Mouse (Mus musculus): Measurements from ENCODE around the gene Cul7. TPM values are rescaled to one million over a fixed set of nuclear protein-coding genes. Genes with fewer than 3 reads are reported as not detected.

The Cul7 gene
- polyA plus RNA-seq, 1 experiment from 2014 or later = 35.9 TPM

DNA sequence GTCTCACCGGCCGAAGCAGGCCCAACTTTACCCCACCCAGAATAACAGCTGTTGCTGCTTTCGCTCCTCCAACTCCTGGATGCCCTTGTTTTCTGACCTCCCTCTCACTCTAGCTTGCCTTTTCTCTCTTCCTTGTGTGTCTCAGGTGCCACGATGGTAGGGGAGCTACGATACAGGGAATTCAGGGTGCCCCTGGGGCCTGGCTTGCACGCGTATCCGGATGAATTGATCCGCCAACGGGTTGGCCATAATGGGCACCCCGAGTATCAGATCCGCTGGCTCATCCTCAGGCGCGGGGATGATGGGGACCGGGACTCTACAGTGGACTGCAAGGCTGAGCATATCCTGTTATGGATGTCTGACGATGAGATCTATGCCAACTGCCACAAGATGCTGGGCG is 1.2 kb downstream of the Cul7 start:
- Histone ChIP-seq H3K4me1 (peaks cover 42% of the 10 kb centered on the region), H3K27ac (replicated peaks) (no peak overlapping the region), H3K36me3 (peaks cover 25% of the 10 kb centered on the region; the same call in 1 of the 2 replicates), H3K9ac (replicated peaks) (peak overlapping the region; percentile 92), H3K9me3 (no peaks in the 10 kb centered on the region), H3K4me3 (peak overlapping the region; percentile 73), H3K4me2 (replicated peaks) (peak overlapping the region; percentile 87), H3K27me3 (no peaks in the 10 kb centered on the region)
- ATAC-seq (replicated peaks) = no peak
- 79% methylated on average over 17 of the region's 17 CpGs for WGBS

DNA sequence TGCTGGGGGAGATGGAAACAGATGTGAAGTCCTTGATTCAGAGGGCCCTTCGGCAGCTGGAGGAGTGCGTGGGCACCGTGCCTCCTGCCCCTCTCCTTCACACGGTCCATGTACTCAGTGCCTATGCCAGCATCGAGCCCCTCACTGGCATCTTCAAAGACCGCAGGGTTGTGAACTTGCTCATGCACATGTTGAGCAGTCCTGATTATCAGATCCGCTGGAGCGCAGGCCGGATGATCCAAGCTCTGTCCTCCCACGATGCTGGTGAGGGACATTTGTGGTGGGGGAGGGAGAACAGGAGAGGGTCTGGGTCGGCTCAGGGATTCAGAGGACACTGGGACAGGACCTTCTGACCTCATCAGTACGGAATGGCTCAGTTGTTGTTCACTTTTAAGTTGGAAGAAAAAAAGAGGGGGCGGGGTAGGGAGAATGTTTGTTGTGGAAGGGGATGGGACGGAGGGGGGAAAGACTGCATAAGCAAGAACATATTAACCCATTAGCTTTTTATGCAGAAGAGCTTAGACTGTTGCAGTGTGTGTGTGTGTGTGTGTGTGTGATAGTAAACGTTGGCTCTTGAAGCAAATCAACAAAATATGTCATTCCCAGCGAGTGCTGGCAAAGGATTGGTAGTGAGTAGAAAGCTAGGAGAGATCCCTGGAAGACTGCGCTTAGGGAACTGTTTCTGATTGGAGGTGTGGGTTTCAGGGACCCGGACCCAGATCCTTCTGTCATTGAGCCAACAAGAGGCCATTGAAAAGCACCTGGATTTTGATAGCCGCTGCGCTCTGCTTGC is 1.8 kb downstream of the Cul7 start:
- Histone ChIP-seq H3K9ac (replicated peaks) (peak overlapping the region; percentile 92), H3K4me2 (replicated peaks) (peak overlapping the region; percentile 87), H3K9me3 (no peaks in the 10 kb centered on the region), H3K27me3 (no peaks in the 10 kb centered on the region), H3K4me3 (peak overlapping the region; percentile 73), H3K27ac (replicated peaks) (no peak overlapping the region), H3K4me1 (peaks cover 36% of the 10 kb centered on the region), H3K36me3 (peaks cover 32% of the 10 kb centered on the region; the same call in 1 of the 2 replicates)
- WGBS = 74% methylated on average over 20 of the region's 20 CpGs
- ATAC-seq (replicated peaks) = no peak

DNA sequence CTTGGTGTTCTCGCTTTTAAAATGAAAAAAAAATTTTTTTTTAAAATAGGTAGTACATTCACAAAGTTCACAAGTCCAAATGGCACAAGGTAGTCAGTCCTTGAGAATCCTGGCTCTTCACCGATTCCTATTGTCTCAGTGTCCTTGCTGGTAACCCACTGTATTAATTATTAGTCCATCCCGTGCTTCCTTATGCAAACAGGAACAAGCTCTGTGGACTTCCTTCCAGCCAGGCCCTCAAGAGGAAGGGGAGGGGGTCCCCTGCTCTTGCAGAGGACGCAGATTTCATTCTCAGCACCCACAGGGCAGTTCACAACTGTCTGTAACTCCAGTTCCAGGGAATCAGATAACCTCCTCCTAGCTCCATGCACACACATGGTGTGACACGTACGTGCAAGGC is 5.9 kb downstream of the Cul7 start:
- peaks cover 69% of the 10 kb centered on the region for H3K36me3 ChIP-seq
- no peak overlapping the region for H3K9ac ChIP-seq (replicated peaks)
- no peak overlapping the region for H3K4me3 ChIP-seq
- no peak for ATAC-seq (replicated peaks)
- no peak overlapping the region for H3K27ac ChIP-seq (replicated peaks)
- no peaks in the 10 kb centered on the region for H3K27me3 ChIP-seq
- peaks cover 20% of the 10 kb centered on the region for H3K4me1 ChIP-seq
- H3K4me2 ChIP-seq (replicated peaks) = no peak overlapping the region
- no peaks in the 10 kb centered on the region for H3K9me3 ChIP-seq
- WGBS = 85% methylated on average over 6 of the region's 6 CpGs

- Histone ChIP-seq H3K9me3 (no peaks in the 10 kb centered on the region), H3K36me3 (peaks cover 86% of the 10 kb centered on the region), H3K4me2 (replicated peaks) (no peak overlapping the region), H3K27me3 (no peaks in the 10 kb centered on the region), H3K27ac (replicated peaks) (no peak overlapping the region), H3K4me1 (no peaks in the 10 kb centered on the region), H3K4me3 (no peak overlapping the region), H3K9ac (replicated peaks) (no peak overlapping the region)
- 96% methylated on average over 9 of the region's 9 CpGs for WGBS
- ATAC-seq (replicated peaks) = no peak
Observed at GRCm38 (mm10) chr17:46661351-46661750, 11.2 kb downstream of the Cul7 start.

GRCm38 (mm10) chr17:46661981-46662380 is 11.8 kb downstream of the Cul7 start:
- peaks cover 84% of the 10 kb centered on the region for H3K36me3 ChIP-seq
- no peak for ATAC-seq (replicated peaks)

DNA sequence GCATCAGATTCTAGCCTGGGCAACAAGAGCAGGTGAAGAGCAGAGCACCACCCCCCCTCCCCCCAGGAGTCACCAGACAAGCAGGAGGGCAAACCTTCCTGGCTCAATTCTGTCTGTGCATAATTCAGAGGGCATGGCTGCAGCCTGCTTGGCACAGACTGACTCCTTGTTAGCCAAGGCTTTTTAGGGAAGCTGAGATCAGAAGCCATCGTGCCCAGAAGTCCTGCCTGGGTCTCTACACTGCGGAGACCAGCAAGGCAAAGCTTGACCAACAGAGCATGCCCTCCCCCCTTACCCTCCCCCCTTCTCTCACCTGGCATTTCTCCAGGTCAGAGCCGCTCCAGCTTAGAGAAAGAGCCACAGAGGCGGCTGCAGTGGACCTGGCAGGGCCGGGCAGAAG is 12.6 kb downstream of the Cul7 start:
- Histone ChIP-seq H3K4me2 (replicated peaks) (no peak overlapping the region), H3K4me3 (no peak overlapping the region), H3K9ac (replicated peaks) (no peak overlapping the region), H3K9me3 (no peaks in the 10 kb centered on the region), H3K36me3 (peaks cover 80% of the 10 kb centered on the region), H3K27me3 (no peaks in the 10 kb centered on the region), H3K27ac (replicated peaks) (no peak overlapping the region), H3K4me1 (no peaks in the 10 kb centered on the region)
- WGBS = 88% methylated on average over 5 of the region's 5 CpGs
- no peak for ATAC-seq (replicated peaks)

More at GRCm38 (mm10) chr17:46661981-46662380, 11.8 kb downstream of the Cul7 start:
- Histone ChIP-seq H3K4me2 (replicated peaks) (no peak overlapping the region), H3K4me1 (no peaks in the 10 kb centered on the region), H3K9ac (replicated peaks) (no peak overlapping the region), H3K9me3 (no peaks in the 10 kb centered on the region), H3K27ac (replicated peaks) (no peak overlapping the region), H3K27me3 (no peaks in the 10 kb centered on the region), H3K4me3 (no peak overlapping the region)
- WGBS = 89% methylated on average over 12 of the region's 12 CpGs

DNA sequence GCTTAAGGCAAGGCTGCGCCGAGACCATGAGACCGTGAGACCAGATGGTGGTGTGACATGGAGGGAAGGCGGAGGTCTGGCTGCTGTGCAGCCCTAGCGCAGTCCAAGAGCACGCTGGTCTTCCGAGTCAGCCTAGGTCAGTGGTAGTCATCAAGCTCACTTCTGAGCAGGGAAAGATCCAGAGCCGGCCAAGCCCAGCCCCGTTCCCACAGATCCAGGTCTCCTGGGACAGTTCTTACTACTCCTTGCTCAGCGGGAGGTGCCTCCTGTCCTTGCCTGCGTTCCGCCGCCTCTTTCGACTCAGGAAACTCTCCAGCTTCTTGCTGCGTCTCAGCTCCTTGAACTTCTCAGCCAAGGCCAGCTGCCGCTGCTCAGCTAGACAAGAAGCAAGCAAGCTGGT is 17.6 kb downstream of the Cul7 start:
- Histone ChIP-seq H3K4me1 (no peaks in the 10 kb centered on the region; the same call in 1 of the 2 replicates), H3K27me3 (no peaks in the 10 kb centered on the region), H3K4me3 (no peak overlapping the region), H3K36me3 (peaks cover 53% of the 10 kb centered on the region), H3K9ac (replicated peaks) (no peak overlapping the region), H3K27ac (replicated peaks) (no peak overlapping the region), H3K4me2 (replicated peaks) (no peak overlapping the region), H3K9me3 (no peaks in the 10 kb centered on the region)
- ATAC-seq (replicated peaks) = no peak
- WGBS = 89% methylated on average over 16 of the region's 16 CpGs

DNA sequence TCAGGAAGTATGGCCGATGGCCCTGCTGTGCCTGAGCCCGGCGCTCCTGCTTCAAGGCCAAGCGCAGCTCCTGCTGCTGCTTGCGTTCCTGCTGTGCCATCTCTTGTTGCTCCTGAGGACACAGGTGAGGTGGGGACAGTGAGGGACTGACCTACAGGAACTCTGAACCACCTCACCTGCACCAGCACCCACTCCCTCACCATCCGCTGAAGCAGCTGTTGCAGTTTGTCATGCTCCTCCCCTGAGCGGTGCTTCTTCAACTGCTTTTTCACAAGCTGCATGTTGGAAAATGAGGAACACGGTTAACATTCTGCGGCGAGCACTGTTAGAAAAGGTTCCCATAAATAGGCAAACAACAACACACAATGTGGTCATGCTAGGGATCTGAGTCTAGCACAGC is 19.8 kb downstream of the Cul7 start:
- Histone ChIP-seq H3K9me3 (no peaks in the 10 kb centered on the region), H3K4me2 (replicated peaks) (no peak overlapping the region), H3K4me3 (no peak overlapping the region), H3K27me3 (no peaks in the 10 kb centered on the region), H3K27ac (replicated peaks) (no peak overlapping the region), H3K9ac (replicated peaks) (no peak overlapping the region), H3K36me3 (peaks cover 34% of the 10 kb centered on the region), H3K4me1 (peaks cover 18% of the 10 kb centered on the region)
- no peak for ATAC-seq (replicated peaks)
- 96% methylated on average over 10 of the region's 10 CpGs for WGBS

DNA sequence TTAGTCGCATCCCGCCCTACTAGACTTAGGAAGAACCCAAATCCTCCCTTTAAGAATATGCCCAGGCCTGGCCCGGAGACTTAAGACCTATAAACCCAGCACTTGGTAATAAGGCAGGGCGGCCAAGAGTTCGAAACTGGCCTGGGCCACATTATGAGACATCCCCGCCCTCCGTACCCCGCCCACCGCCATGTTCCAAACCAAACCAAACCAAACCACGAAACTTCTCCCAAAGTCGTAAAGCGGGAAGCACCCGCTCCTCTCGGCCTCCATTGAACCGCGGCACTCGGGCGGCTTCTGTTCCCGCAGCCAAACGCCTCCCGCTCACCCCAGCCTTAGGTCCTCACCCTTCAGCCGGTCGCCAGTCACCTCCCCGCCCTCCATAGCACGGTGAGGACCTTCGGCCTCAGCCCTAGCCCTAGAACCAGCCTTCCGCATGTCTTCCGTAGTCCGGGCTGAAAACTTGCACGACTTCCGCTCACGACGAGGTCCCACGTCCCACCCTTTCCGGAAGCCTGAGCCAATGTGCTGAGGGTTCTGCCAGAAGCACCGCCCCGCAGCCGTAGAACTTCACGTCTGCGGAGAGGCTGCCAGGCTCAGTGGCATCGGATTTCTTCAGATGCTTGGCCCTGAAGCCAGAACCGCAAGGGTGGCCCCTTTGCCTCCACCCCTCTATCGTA is 23.9 kb downstream of the Cul7 start, which contains the start of gene Rrp36:
Gene Rrp36 (minus strand): TSS at position 503 of the 680 bp plus-strand sequence.
- peak within 1 kb of the TSS; percentile 83 for H3K4me2 ChIP-seq (replicated peaks)

GRCm38 (mm10) chr17:46674530-46675283 is 24.6 kb downstream of the Cul7 start:
- peaks cover 33% of the 10 kb centered on the region for H3K4me1 ChIP-seq
- peak overlapping the region; percentile 60 for H3K9ac ChIP-seq (replicated peaks)
- peak; percentile 53 for ATAC-seq (replicated peaks)
- WGBS = 13% methylated on average over 14 of the region's 15 CpGs
- peak overlapping the region; percentile 73 for H3K4me3 ChIP-seq
- peaks cover 37% of the 10 kb centered on the region for H3K36me3 ChIP-seq
- H3K4me2 ChIP-seq (replicated peaks) = peak overlapping the region; percentile 83
- H3K27ac ChIP-seq (replicated peaks) = peak overlapping the region; percentile 69
- no peaks in the 10 kb centered on the region for H3K27me3 ChIP-seq
- no peaks in the 10 kb centered on the region for H3K9me3 ChIP-seq

More for the DNA sequence above, 23.9 kb downstream of the Cul7 start, which contains the start of gene Rrp36:
- H3K36me3 ChIP-seq = peaks cover 44% of the 10 kb centered on the region
- WGBS = under 1% methylated on average over 43 of the region's 43 CpGs
- no peaks in the 10 kb centered on the region for H3K9me3 ChIP-seq
- H3K4me3 ChIP-seq = peak within 1 kb of the TSS; percentile 73
- H3K27ac ChIP-seq (replicated peaks) = peak within 1 kb of the TSS; percentile 69
- peak within 1 kb of the TSS; percentile 60 for H3K9ac ChIP-seq (replicated peaks)
- peak; percentile 94 for ATAC-seq (replicated peaks)
- H3K27me3 ChIP-seq = no peaks in the 10 kb centered on the region
- peaks cover 25% of the 10 kb centered on the region for H3K4me1 ChIP-seq

DNA sequence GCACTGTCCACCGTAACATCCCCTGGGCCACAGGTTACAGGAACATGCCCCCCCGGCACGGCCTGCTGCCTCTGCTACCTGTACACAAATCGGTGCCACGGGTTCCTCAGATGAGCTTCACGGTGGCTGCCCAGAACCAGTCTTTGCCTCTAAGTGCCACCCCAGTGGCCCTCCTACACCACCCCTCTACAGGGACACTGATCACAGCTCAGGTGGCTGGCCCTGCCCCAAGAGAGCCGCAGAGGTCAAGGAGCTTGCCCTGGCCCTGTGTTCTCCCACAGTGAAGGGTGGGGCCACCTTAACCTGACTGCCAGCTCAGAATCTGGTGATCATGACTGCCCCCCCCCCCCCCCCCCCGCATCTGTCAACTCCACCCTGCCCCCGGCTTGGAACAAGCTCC is 28.3 kb downstream of the Cul7 start, which contains the start of gene Mea1:
Gene Mea1 (plus strand): TSS at position 378 of the 400 bp plus-strand sequence.
- peaks cover 37% of the 10 kb centered on the region for H3K4me1 ChIP-seq
- H3K36me3 ChIP-seq = peaks cover 39% of the 10 kb centered on the region
- H3K9me3 ChIP-seq = no peaks in the 10 kb centered on the region
- H3K9ac ChIP-seq (replicated peaks) = peak within 1 kb of the TSS; percentile 80
- 92% methylated on average over 8 of the region's 9 CpGs for WGBS
- H3K4me2 ChIP-seq (replicated peaks) = peak within 1 kb of the TSS; percentile 62
- no peaks in the 10 kb centered on the region for H3K27me3 ChIP-seq
- peak within 1 kb of the TSS; percentile 99 for H3K4me3 ChIP-seq
- ATAC-seq (replicated peaks) = no peak
- H3K27ac ChIP-seq (replicated peaks) = no peak within 1 kb of the TSS
